In the genomic region with DNA sequence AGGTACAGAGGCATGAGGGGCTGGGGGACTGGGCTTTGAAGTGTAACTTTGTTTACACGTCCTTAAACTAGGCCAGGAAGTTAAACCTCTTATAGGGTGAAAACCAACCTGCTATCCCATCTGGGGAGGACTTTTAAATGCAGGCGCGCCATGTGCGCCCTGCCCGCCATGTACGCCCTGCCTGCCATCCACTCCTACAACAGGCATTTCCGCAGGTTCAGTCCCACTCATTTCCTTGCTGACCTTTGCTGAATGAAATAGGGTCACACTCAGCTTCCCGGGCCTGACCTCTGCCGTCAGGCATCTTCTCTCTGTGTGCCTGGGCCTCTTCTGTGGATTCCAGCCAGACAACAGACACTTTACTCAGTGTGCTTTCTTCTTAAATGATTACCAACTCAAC, we compare ENCODE assay signal across 20 mouse cellular contexts. TPM values are rescaled to one million over a fixed set of nuclear protein-coding genes. Genes with fewer than 3 reads are reported as not detected.
A peak's percentile ranks its signal among the peaks of the same experiment; 100 is the strongest.
DNase-seq lines count a peak whose midpoint lies in the region; ATAC-seq lines count a peak whose summit lies in the region.
"Had no signal": no experiment of that assay in that cellular context is flagged by ENCODE, and none has a peak within 500 bp of the region (broad histone marks: within the 10 kb centered on the region; RNA-seq: fewer than 3 reads in every experiment).

No protein-coding gene starts in this region.

- no peaks in the 10 kb centered on the region for H3K27me3 ChIP-seq in heart, embryonic 15.5 days
- H3K27me3 ChIP-seq in liver, embryonic 16.5 days (ENCODE audit: control insufficient read depth, insufficient read depth, low read depth, low read length), result no peaks in the 10 kb centered on the region
- no peaks in the 10 kb centered on the region for H3K27me3 ChIP-seq in liver, embryonic 11.5 days (replicated peaks; ENCODE audit: control insufficient read depth, insufficient read depth, low read length)
- H3K27me3 ChIP-seq: CH12.LX; hindbrain, embryonic 15.5 days; intestine, embryonic 15.5 days; midbrain, embryonic 12.5 days; neural tube, embryonic 12.5 days had no signal

- no peak overlapping the region for H3K9ac ChIP-seq in heart, embryonic 15.5 days
- no peak overlapping the region for H3K9ac ChIP-seq in liver, embryonic 16.5 days (ENCODE audit: low read depth, low read length)
- no peak overlapping the region for H3K9ac ChIP-seq in liver, embryonic 11.5 days (ENCODE audit: low read depth, low read length)
- H3K9ac ChIP-seq: hindbrain, embryonic 15.5 days; intestine, embryonic 15.5 days; midbrain, embryonic 12.5 days; neural tube, embryonic 12.5 days had no signal

- 62% methylated on average over 9 of the region's 9 CpGs for WGBS in heart, embryonic 15.5 days
- WGBS in liver, embryonic 16.5 days (ENCODE audit: insufficient replicate concordance), result 76% methylated on average over 9 of the region's 9 CpGs
- 76% methylated on average over 9 of the region's 9 CpGs for WGBS in liver, embryonic 11.5 days

- no peak for ATAC-seq in heart, embryonic 15.5 days (replicated peaks; ENCODE audit: insufficient number of reproducible peaks, insufficient read depth, low FRiP score, low read depth)
- ATAC-seq in liver, embryonic 16.5 days (ENCODE audit: low read depth), result 0 out of 2 replicates have a peak, but pooled peaks have one; percentile 24
- no peak for ATAC-seq in liver, embryonic 11.5 days (replicated peaks; ENCODE audit: low FRiP score)
- ATAC-seq: forebrain, embryonic 16.5 days; intestine, embryonic 15.5 days had no signal

- H3K36me3 ChIP-seq in heart, embryonic 15.5 days, result peaks cover 16% of the 10 kb centered on the region
- H3K36me3 ChIP-seq in liver, embryonic 16.5 days (ENCODE audit: control insufficient read depth, insufficient read depth), result peaks cover 6% of the 10 kb centered on the region
- H3K36me3 ChIP-seq in liver, embryonic 11.5 days (ENCODE audit: control insufficient read depth, insufficient read depth, low read length), result peaks cover 10% of the 10 kb centered on the region

- peaks cover 6% of the 10 kb centered on the region; the same call in 1 of the 2 replicates for H3K9me3 ChIP-seq in heart, embryonic 15.5 days (replicated peaks)
- H3K9me3 ChIP-seq in liver, embryonic 16.5 days (replicated peaks; ENCODE audit: control insufficient read depth, low read length), result no peaks in the 10 kb centered on the region
- 0 out of 2 replicates have a peak, but pooled peaks cover 4% of the 10 kb centered on the region for H3K9me3 ChIP-seq in liver, embryonic 11.5 days (ENCODE audit: control insufficient read depth, low read length)
- H3K9me3 ChIP-seq: intestine, embryonic 15.5 days had no signal

- H3K4me1 ChIP-seq in heart, embryonic 15.5 days (replicated peaks), result 0 out of 2 replicates have a peak, but pooled peaks cover 3% of the 10 kb centered on the region
- H3K4me1 ChIP-seq in liver, embryonic 16.5 days (ENCODE audit: control insufficient read depth, low read depth, low read length), result no peaks in the 10 kb centered on the region
- H3K4me1 ChIP-seq in liver, embryonic 11.5 days (replicated peaks; ENCODE audit: control insufficient read depth, insufficient read depth, low read length), result no peaks in the 10 kb centered on the region
- H3K4me1 ChIP-seq: hindbrain, embryonic 15.5 days; intestine, embryonic 15.5 days; midbrain, embryonic 12.5 days; neural tube, embryonic 12.5 days had no signal

- DNase-seq in heart, postnatal 4 days, result no peak
- no peak for DNase-seq in liver, embryonic 11.5 days (ENCODE audit: low spot score)
- DNase-seq in embryo, embryonic 11 days, result peak; percentile 27
- DNase-seq in kidney, postnatal 36 days, result peak; percentile 17 to 24
- no peak for DNase-seq in frontal cortex, adult 2 months (ENCODE audit: extremely low spot score in 1 of 2, low spot score in 1 of 2)
- DNase-seq in layer of hippocampus, postnatal 10 days (ENCODE audit: low spot score in 2 of 2), result no peak
- DNase-seq: cerebellum, adult 18-20 months; heart, postnatal 10 days; layer of hippocampus, postnatal 36 days; liver; thymus, postnatal 25 days had no signal

- no peak overlapping the region for H3K4me3 ChIP-seq in heart, embryonic 15.5 days
- no peak overlapping the region for H3K4me3 ChIP-seq in liver, embryonic 16.5 days (ENCODE audit: low read depth, low read length)
- no peak overlapping the region for H3K4me3 ChIP-seq in liver, embryonic 11.5 days (ENCODE audit: low read depth, low read length)
- H3K4me3 ChIP-seq: hindbrain, embryonic 15.5 days; intestine, embryonic 15.5 days; midbrain, embryonic 12.5 days; neural tube, embryonic 12.5 days had no signal

- H3K4me2 ChIP-seq in heart, embryonic 15.5 days, result no peak overlapping the region
- no peak overlapping the region for H3K4me2 ChIP-seq in liver, embryonic 16.5 days (ENCODE audit: low read depth, low read length)
- H3K4me2 ChIP-seq in liver, embryonic 11.5 days, result no peak overlapping the region
- H3K4me2 ChIP-seq: hindbrain, embryonic 15.5 days; intestine, embryonic 15.5 days; midbrain, embryonic 12.5 days; neural tube, embryonic 12.5 days had no signal

- 0 out of 2 replicates have a peak overlapping the region, but pooled peaks have one; percentile 9 for H3K27ac ChIP-seq in heart, embryonic 15.5 days
- no peak overlapping the region for H3K27ac ChIP-seq in liver, embryonic 16.5 days (ENCODE audit: low read length)
- H3K27ac ChIP-seq in liver, embryonic 11.5 days (ENCODE audit: low read depth, low read length), result no peak overlapping the region
- H3K27ac ChIP-seq: hindbrain, embryonic 15.5 days; intestine, embryonic 15.5 days; macrophage; midbrain, embryonic 12.5 days; neural tube, embryonic 12.5 days had no signal

RNA-seq across cellular contexts. Expression of a gene that starts 50.3 kb away (rescaled TPM):
- 37.2 and 38.1 TPM in 2 replicates for polyA plus RNA-seq in heart, embryonic 15.5 days (2015; fragmentation: Nextera tagmentation; extraction: Ambion mirVana)
- total RNA-seq in heart, postnatal 4 days (2021), result 10 to 100 TPM; 20.5 to 23.2 TPM
- 38.9 and 40.6 TPM in 2 replicates for polyA plus RNA-seq in liver, embryonic 16.5 days (2015; fragmentation: Nextera tagmentation; extraction: Ambion mirVana)
- 87.3 and 87.5 TPM in 2 replicates for polyA plus RNA-seq in liver, embryonic 11.5 days (2014; fragmentation: Nextera tagmentation; extraction: Ambion mirVana)
- polyA plus RNA-seq in frontal cortex, adult 2 months (2012; rRNA removed), result 3.8 and 4.1 TPM in 2 replicates
- 10 to 100 TPM; 14.4 to 17.5 TPM for total RNA-seq in layer of hippocampus, postnatal 10 days (2021)

Comparison
In these comparisons a context has a peak if more than half of its experiments do, and no peak if none do; other contexts are left out.
1. DNase-seq: peak in embryo, embryonic 11 days (single experiment) and kidney, postnatal 36 days (2 of 2); none in heart, postnatal 4 days (single experiment), liver, embryonic 11.5 days (single experiment), frontal cortex, adult 2 months (0 of 2) and layer of hippocampus, postnatal 10 days (0 of 2).